9 mouse cellular contexts compared by ENCODE assay signal in genomic region chr11:28852361-28852919, GRCm38 (mm10). TPM values are rescaled to one million over a fixed set of nuclear protein-coding genes. Genes with fewer than 3 reads are reported as not detected.
A peak's percentile ranks its signal among the peaks of the same experiment; 100 is the strongest.
DNase-seq lines count a peak whose midpoint lies in the region; ATAC-seq and TF ChIP-seq lines count a peak whose summit lies in the region.
"Had no signal": no experiment of that assay in that cellular context is flagged by ENCODE, and none has a peak within 500 bp of the region (broad histone marks: within the 10 kb centered on the region; RNA-seq: fewer than 3 reads in every experiment).

No protein-coding gene starts in this region.

- ATAC-seq in heart, embryonic 16.5 days (replicated peaks; ENCODE audit: extremely low read depth, insufficient read depth, low FRiP score): no peak
- no peak for ATAC-seq in hindbrain, embryonic 11.5 days (ENCODE audit: low FRiP score)
- ATAC-seq in midbrain, embryonic 12.5 days (ENCODE audit: low FRiP score, low read depth): 0 out of 2 replicates have a peak, but pooled peaks have one; percentile 32

- H3K4me1 ChIP-seq in heart, embryonic 16.5 days (ENCODE audit: control insufficient read depth, insufficient read depth, low read length): peaks cover 9% of the 10 kb centered on the region; the same call in 1 of the 2 replicates
- H3K4me1 ChIP-seq in embryonic facial prominence, embryonic 10.5 days: peaks cover 23% of the 10 kb centered on the region
- H3K4me1 ChIP-seq in hindbrain, embryonic 11.5 days (replicated peaks; ENCODE audit: control insufficient read depth, insufficient read depth, low read length): no peaks in the 10 kb centered on the region
- H3K4me1 ChIP-seq in midbrain, embryonic 12.5 days: peaks cover 9% of the 10 kb centered on the region; the same call in 1 of the 2 replicates
- H3K4me1 ChIP-seq in kidney, adult 2 months (ENCODE audit: control insufficient read depth, insufficient read depth, low read length): no peaks in the 10 kb centered on the region

- H3K4me3 ChIP-seq in heart, embryonic 16.5 days (ENCODE audit: low read length): peak overlapping the region; percentile 63
- peak overlapping the region; percentile 70 for H3K4me3 ChIP-seq in embryonic facial prominence, embryonic 10.5 days
- H3K4me3 ChIP-seq in hindbrain, embryonic 11.5 days (ENCODE audit: low read depth, low read length): no peak overlapping the region; the same call in 1 of the 2 replicates
- peak overlapping the region; percentile 51; the same call in 1 of the 2 replicates for H3K4me3 ChIP-seq in midbrain, embryonic 12.5 days
- H3K4me3 ChIP-seq in kidney, adult 2 months (ENCODE audit: insufficient read depth, low read depth, low read length): no peak overlapping the region

- no peaks in the 10 kb centered on the region for H3K36me3 ChIP-seq in heart, embryonic 16.5 days (ENCODE audit: control insufficient read depth, insufficient read depth)
- no peaks in the 10 kb centered on the region for H3K36me3 ChIP-seq in embryonic facial prominence, embryonic 10.5 days (replicated peaks)
- no peaks in the 10 kb centered on the region for H3K36me3 ChIP-seq in hindbrain, embryonic 11.5 days (ENCODE audit: control insufficient read depth, insufficient read depth, low read length)
- no peaks in the 10 kb centered on the region for H3K36me3 ChIP-seq in midbrain, embryonic 12.5 days
- H3K36me3 ChIP-seq in kidney, adult 2 months (ENCODE audit: control insufficient read depth, insufficient read depth, low read length): no peaks in the 10 kb centered on the region

- H3K27ac ChIP-seq in heart, embryonic 16.5 days (ENCODE audit: low read length): no peak overlapping the region
- no peak overlapping the region for H3K27ac ChIP-seq in embryonic facial prominence, embryonic 10.5 days (replicated peaks)
- no peak overlapping the region for H3K27ac ChIP-seq in hindbrain, embryonic 11.5 days (ENCODE audit: low read depth, low read length)
- no peak overlapping the region for H3K27ac ChIP-seq in midbrain, embryonic 12.5 days (replicated peaks)
- H3K27ac ChIP-seq in kidney, adult 2 months (ENCODE audit: insufficient read depth, low read depth, low read length): no peak overlapping the region

- H3K27me3 ChIP-seq in heart, embryonic 16.5 days (ENCODE audit: control insufficient read depth, insufficient read depth, low read length): peaks cover 13% of the 10 kb centered on the region
- H3K27me3 ChIP-seq in embryonic facial prominence, embryonic 10.5 days (replicated peaks; ENCODE audit: low read depth, poor library complexity, severe bottlenecking): peaks cover 19% of the 10 kb centered on the region
- peaks cover 3% of the 10 kb centered on the region; the same call in 1 of the 2 replicates for H3K27me3 ChIP-seq in hindbrain, embryonic 11.5 days (ENCODE audit: control insufficient read depth, insufficient read depth, low read length)
- H3K27me3 ChIP-seq in midbrain, embryonic 12.5 days: peaks cover 25% of the 10 kb centered on the region
- no peaks in the 10 kb centered on the region for H3K27me3 ChIP-seq in kidney, adult 2 months (replicated peaks; ENCODE audit: control insufficient read depth, insufficient read depth, low read length)

- H3K9ac ChIP-seq in heart, embryonic 16.5 days (ENCODE audit: low read length): no peak overlapping the region
- H3K9ac ChIP-seq in hindbrain, embryonic 11.5 days (ENCODE audit: low read depth, low read length): no peak overlapping the region
- H3K9ac ChIP-seq in midbrain, embryonic 12.5 days (replicated peaks): no peak overlapping the region

- peak overlapping the region; percentile 95 for H3K4me2 ChIP-seq in heart, embryonic 16.5 days (ENCODE audit: low read depth, low read length)
- H3K4me2 ChIP-seq in hindbrain, embryonic 11.5 days (replicated peaks; ENCODE audit: low read depth, low read length): peak overlapping the region; percentile 53; the same call in 1 of the 2 replicates
- peak overlapping the region; percentile 93 for H3K4me2 ChIP-seq in midbrain, embryonic 12.5 days (replicated peaks)

- 18% methylated on average over 6 of the region's 6 CpGs for WGBS in heart, embryonic 16.5 days
- 26% methylated on average over 6 of the region's 6 CpGs for WGBS in embryonic facial prominence, embryonic 10.5 days
- WGBS in hindbrain, embryonic 11.5 days: 33% methylated on average over 6 of the region's 6 CpGs
- WGBS in midbrain, embryonic 12.5 days: 34% methylated on average over 6 of the region's 6 CpGs
- 32% methylated on average over 6 of the region's 6 CpGs for WGBS in kidney, adult 2 months

- DNase-seq in heart, postnatal 36 days: no peak
- DNase-seq in embryonic facial prominence, embryonic 10.5 days (ENCODE audit: low spot score): no peak
- peak; percentile 3 for DNase-seq in hindbrain, embryonic 11.5 days (ENCODE audit: low spot score)
- DNase-seq in natural killer cell, adult 2 months (ENCODE audit: low spot score in 2 of 2): no peak
- DNase-seq in urinary bladder, adult 2 months (ENCODE audit: low spot score): no peak
- DNase-seq in kidney, adult 2 months: no peak

- TF ChIP-seq POLR2A in kidney, adult 2 months (IDR thresholded peaks at IDR 0.05; ENCODE audit: low read depth, low read length): no peak

- H3K9me3 ChIP-seq in heart, embryonic 16.5 days (replicated peaks; ENCODE audit: control insufficient read depth, low read length): no peaks in the 10 kb centered on the region
- no peaks in the 10 kb centered on the region for H3K9me3 ChIP-seq in embryonic facial prominence, embryonic 10.5 days
- no peaks in the 10 kb centered on the region for H3K9me3 ChIP-seq in hindbrain, embryonic 11.5 days (ENCODE audit: control insufficient read depth, low read length)
- H3K9me3 ChIP-seq in midbrain, embryonic 12.5 days: no peaks in the 10 kb centered on the region

- intact Hi-C loops in heart, postnatal 36 days (cut with DNase I): no loop called here

- TF ChIP-seq CTCF in kidney, adult 2 months (conservative IDR thresholded peaks at IDR 0.05; ENCODE audit: insufficient read depth, insufficient read length, low read depth, low read length): no peak

RNA-seq across cellular contexts. Expression of gene Efemp1, which starts 0.6 kb away (rescaled TPM):
- 16.6 and 19.9 TPM in 2 replicates for polyA plus RNA-seq in heart, embryonic 16.5 days (2015; fragmentation: Nextera tagmentation; extraction: Ambion mirVana)
- total RNA-seq in heart, postnatal 36 days (2021): 10 to 100 TPM; 17.7 to 24.3 TPM
- polyA plus RNA-seq in embryonic facial prominence, embryonic 10.5 days (2016; fragmentation: Nextera tagmentation; extraction: Ambion mirVana): 5.5 and 10.2 TPM in 2 replicates
- 15.1 and 18.2 TPM in 2 replicates for polyA plus RNA-seq in hindbrain, embryonic 11.5 days (2014; fragmentation: Nextera tagmentation; extraction: Ambion mirVana)
- 9.7 and 16.7 TPM in 2 replicates for polyA plus RNA-seq in midbrain, embryonic 12.5 days (2016; fragmentation: Nextera tagmentation; extraction: Ambion mirVana)
- 175 and 188 TPM in 2 replicates for polyA plus RNA-seq in urinary bladder, adult 2 months (2012; rRNA removed)
- 28.8 and 31.8 TPM in 2 replicates for polyA plus RNA-seq in kidney, adult 2 months (2012; rRNA removed)
- total RNA-seq: megakaryocyte progenitor cell, adult 5-6 weeks had no signal

Comparison
In these comparisons a context has a peak if more than half of its experiments do, and no peak if none do; other contexts are left out.
1. H3K4me3 ChIP-seq: peak in heart, embryonic 16.5 days (single experiment), embryonic facial prominence, embryonic 10.5 days (single experiment) and midbrain, embryonic 12.5 days (single experiment); none in hindbrain, embryonic 11.5 days (single experiment) and kidney, adult 2 months (single experiment).
2. Peak in every context shown above with its lines, with median percentiles within 50 percentile points of each other: H3K4me2 ChIP-seq.